Mouse (Mus musculus) liver (tissue): Measurements from ENCODE around the gene Gm9945.
A peak's percentile ranks its signal among the peaks of the same experiment; 100 is the strongest.

Experiments used
- DNase-seq: peaks from one replicate; pipeline ENCODE4 v3.0.0-alpha.2; 2020; ENCODE audit warnings: mixed read lengths

Gene Gm9945

DNA sequence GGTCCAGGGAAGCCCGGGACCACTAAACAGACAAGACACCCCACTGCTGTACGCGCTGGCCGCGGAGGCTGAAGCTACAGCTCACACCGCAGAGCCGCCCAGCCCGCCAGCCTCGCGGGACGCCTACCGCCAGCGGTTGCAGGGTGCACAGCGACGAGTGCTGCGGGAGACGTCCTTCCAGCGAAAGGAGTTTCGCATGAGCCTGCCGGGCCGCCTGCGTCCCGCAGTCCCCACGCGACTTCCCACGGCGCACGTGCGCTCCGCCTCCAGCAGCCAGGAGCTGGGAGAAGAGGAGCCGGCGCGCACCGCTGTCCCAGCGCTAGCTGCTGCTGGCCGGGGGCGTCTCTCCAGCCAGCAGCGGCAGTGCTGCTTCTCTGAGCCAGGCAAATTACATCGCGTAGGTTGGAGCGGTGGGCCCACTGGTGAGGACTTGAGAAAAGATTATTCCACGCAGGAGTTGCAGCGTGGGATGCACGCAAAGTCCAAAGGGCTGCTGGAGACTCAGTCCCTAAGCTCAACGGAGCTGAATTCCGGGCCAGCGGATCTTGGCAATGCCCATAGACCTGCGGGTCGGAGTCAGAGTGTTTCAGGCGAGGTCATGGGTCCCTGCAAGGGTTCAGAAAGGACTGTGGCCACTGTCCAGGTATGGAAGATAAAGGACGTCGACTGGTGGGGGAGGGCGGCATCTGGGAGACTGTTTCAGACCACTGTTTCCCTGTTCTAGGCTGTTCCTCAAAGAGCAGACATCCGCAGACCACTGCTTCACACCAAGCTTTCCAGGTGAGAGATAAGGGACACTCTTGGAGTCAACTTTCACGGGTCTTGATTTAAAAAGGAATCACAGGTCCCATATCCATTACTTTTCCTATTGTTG is 16.2 kb upstream of the Gm9945 start:
- peak; percentile 14 for DNase-seq

- DNase-seq, result peak; percentile 81
These were observed 13.6 kb upstream of the Gm9945 start for GRCm38 (mm10) chr11:53466231-53466971.

- DNase-seq, result no peak
These were observed 10.5 kb upstream of the Gm9945 start for GRCm38 (mm10) chr11:53469294-53469967.

DNA sequence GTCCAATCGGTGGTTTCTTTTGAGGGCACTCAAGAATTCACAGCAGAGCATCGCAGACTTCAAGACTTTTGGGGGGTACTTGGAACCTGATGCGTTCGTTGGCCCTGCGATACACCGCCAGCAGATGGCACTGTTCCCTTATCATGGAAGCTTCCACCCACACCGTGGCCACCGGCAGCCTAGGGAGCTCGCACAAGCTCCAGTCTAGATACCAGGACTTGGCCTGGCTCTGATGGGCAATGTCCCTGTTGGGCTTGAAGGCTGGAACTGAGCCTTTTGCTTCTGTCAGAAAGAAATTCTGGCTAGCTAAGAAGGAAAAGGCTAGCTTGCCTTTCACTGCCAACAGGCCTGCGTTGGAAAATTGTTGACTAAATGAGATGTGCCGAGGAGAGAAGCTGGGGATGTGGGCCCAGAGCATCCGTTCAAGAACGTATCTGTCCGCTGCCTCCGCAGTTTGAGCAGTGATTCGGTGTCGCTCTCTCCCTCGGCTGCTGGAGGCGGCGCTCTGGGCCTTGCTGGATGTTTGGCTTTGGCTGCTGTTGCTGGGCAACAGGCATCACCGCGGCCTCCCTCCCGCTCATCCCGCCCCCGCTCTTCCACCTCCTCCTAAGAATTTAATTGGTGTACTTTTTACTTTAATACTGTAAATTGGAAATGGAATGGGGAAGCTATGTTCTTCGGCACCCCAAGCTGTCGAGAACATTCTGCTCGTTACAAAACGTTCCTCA is 9.8 kb upstream of the Gm9945 start, which contains the start of gene Gm9837:
Gene Gm9837, minus strand, starts transcription at position 512 of the 728 bp plus-strand sequence.
- peak; percentile 90 for DNase-seq

DNA sequence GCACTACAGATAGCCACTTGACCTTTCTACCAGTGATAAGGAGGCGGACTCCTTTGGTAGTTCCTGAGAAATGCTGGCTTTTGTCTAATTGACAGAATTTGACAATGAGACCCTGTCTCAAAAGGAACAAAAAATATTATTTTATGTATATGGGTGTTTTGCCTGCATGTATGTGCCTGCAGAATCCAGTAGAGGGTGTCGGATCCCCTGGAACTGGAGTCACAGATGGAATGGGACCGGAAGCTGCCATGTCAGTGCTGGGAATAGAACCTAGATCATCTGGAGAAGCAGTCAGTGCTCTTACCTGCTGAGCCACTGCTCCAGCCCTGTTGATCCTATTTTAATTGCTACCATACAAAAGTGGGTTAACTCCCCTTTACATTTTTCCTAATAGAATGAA is 7.3 kb upstream of the Gm9945 start:
- DNase-seq, result no peak

- no peak for DNase-seq
These were observed 4.3 kb upstream of the Gm9945 start for GRCm38 (mm10) chr11:53475620-53476019.

DNA sequence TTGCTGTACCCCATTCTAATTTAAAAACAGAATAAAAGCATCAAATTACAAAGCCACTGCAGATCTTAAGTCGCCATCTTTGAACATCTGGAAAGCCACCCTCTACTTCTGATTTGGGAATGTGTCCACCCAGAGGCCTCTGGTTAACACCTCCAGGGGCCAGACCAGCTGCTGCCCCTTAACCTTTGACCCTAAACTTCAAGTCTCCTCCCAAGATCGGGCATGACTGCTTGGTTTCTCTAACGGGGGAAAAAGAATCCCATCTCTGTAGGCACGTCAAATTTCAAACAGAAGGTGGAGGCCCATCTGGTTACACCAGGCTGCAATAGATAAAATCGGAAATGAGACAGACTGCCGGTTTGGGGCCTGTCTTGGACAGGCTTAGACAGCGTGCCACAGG is 2.1 kb upstream of the Gm9945 start:
- no peak for DNase-seq

- peak; percentile 48 for DNase-seq
These were observed 1.4 kb upstream of the Gm9945 start for GRCm38 (mm10) chr11:53478383-53479170.

GRCm38 (mm10) chr11:53479171-53479782 is 689 bp upstream of the Gm9945 start:
- peak; percentile 42 for DNase-seq

GRCm38 (mm10) chr11:53481088-53481730 is 1.2 kb downstream of the Gm9945 start:
- peak; percentile 57 for DNase-seq

DNA sequence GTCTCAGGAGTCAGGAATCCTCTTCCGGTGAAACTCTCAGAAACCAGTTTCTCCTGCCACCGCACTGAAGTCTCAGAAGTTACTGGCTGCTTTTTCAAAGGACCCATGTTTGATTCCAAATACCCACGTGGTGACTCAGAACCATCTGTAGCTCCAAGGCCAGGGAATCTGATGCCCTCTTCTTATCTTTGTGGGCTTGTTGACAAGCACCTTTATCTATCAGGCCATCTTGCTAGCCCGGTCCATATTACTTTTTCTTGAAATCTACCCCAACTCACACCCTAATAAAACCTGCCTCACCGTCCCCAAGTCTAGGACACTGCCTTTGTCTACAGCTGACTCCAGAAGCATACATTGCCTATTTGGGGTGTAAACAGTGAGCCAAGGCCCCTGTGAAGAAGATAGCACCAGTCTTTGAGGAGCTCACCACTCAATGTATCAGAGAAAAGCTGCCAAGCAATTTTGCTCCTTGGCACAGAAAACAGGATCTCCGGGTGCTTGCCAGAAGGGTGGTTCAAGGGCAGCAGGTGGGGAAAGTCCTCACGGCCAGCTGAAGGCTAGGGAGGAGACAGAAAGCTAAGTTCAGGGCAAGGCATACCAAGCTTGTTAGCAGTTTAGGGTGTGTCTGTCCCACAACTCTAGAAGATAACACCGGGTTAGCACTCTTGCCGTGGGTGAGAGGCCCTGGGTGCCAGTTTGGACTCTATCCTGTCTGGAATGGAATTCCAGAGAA is 3.4 kb downstream of the Gm9945 start:
- peak; percentile 82 for DNase-seq

DNA sequence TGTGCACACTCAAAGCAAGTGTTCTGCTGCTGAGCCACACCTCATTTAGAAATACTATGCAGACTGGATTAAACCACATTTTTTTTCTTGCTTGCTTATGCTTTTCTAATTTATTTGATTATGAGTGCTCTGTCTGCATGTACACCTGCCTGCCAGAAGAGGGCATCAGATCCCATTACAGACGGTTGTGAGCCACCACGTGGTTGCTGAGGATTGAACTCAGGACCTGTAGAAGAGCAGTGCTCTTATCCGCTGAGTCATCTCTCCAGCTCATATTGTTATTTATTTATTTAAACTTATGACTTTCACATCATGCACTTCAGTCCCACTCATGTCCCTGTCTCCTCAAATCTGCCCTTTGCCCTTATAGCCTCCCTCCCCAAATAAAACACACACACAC is 5.8 kb downstream of the Gm9945 start:
- peak; percentile 39 for DNase-seq

GRCm38 (mm10) chr11:53486351-53486750 is 6.4 kb downstream of the Gm9945 start:
- DNase-seq, result no peak

- peak; percentile 69 for DNase-seq
These were observed 7.0 kb downstream of the Gm9945 start for GRCm38 (mm10) chr11:53486822-53487594.

GRCm38 (mm10) chr11:53489007-53489406 is 9.0 kb downstream of the Gm9945 start:
- DNase-seq, result no peak

- no peak for DNase-seq
These were observed 9.5 kb downstream of the Gm9945 start for GRCm38 (mm10) chr11:53489421-53489820.

GRCm38 (mm10) chr11:53491954-53492401 is 12.0 kb downstream of the Gm9945 start:
- no peak for DNase-seq

- DNase-seq, result no peak
These were observed 13.4 kb downstream of the Gm9945 start for GRCm38 (mm10) chr11:53493243-53493955.
